Mouse (Mus musculus) cortical plate, adult 2 months (tissue): ENCODE measurements around the gene Bbs12.

Experiments used
- CTCF ChIP-seq: fragments of 200-500 bp; IDR thresholded peaks from 2 replicates; pipeline ENCODE4 v1.5.1; 2011; ENCODE audit warnings: mild to moderate bottlenecking, control low read depth, low read length; ENCODE audit not compliant: insufficient read depth; ENCODE audit errors: extremely low read depth
- POLR2A ChIP-seq: fragments of 200-500 bp; IDR thresholded peaks from 2 replicates; pipeline ENCODE4 v1.6.1; 2011; ENCODE audit warnings: mild to moderate bottlenecking, low read length, control low read depth; ENCODE audit not compliant: insufficient read depth; ENCODE audit errors: extremely low read depth

DNA sequence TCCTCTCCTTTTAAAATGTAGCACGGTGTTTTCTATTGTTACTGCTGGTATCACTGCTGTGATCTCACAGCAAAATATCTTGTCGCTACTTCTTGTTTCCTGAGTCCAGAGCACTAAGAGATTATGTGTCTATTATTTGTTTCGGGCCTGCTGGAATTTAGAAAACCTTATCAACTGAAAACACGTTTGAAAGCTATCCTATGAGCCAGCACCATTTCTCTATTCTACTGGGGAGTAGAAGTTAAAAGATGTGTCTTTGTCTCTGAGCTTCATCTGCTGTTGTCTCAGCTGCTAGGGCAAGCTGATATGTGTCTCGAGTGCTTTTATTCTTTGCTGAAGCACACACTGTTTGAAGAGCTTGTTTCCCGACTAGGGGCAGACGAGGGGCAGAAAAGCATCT lies 38.0 kb downstream of the Bbs12 start:
- TF ChIP-seq POLR2A (no peak), CTCF (no peak)
